Mouse (Mus musculus) neural tube, embryonic 11.5 days (tissue): Measurements from ENCODE around the gene Dnajc19. TPM values are rescaled to one million over a fixed set of nuclear protein-coding genes. Genes with fewer than 3 reads are reported as not detected.

ENCODE experiments used
- ATAC-seq: fragments of 200-750 bp; cut with Nextera tagmentation; 2 replicates; pipeline ENCODE4 v1.8.0; 2017; ENCODE audit warnings: moderate number of reproducible peaks, mild to moderate bottlenecking, moderate TSS enrichment, moderate library complexity; ENCODE audit not compliant: insufficient read depth, low FRiP score, low TSS enrichment
- DNase-seq: peaks from one replicate; pipeline ENCODE4 v3.0.0-alpha.2; 2015; ENCODE audit warnings: low spot score
- H3K27ac ChIP-seq: fragments of 300-500 bp; sonication (generic); 2 replicates; pipeline ENCODE4 v1.5.1; 2014; ENCODE audit warnings: low read depth, mild to moderate bottlenecking, low read length
- H3K27me3 ChIP-seq: fragments of 300-500 bp; sonication (generic); 2 replicates; pipeline ENCODE4 v1.6.1; 2014; ENCODE audit warnings: mild to moderate bottlenecking, low read length, mixed read lengths; ENCODE audit not compliant: control insufficient read depth, insufficient read depth
- H3K36me3 ChIP-seq: fragments of 300-500 bp; sonication (generic); 2 replicates; pipeline ENCODE4 v1.6.1; 2014; ENCODE audit warnings: mild to moderate bottlenecking, low read length, moderate library complexity, mixed read lengths; ENCODE audit not compliant: control insufficient read depth, insufficient read depth
- H3K4me1 ChIP-seq: fragments of 300-500 bp; sonication (generic); 2 replicates; pipeline ENCODE4 v1.6.1; 2014; ENCODE audit warnings: low read length, mixed read lengths; ENCODE audit not compliant: control insufficient read depth, insufficient read depth
- H3K4me2 ChIP-seq: fragments of 300-500 bp; sonication (generic); 2 replicates; pipeline ENCODE4 v1.6.1; 2014; ENCODE audit warnings: low read depth, mild to moderate bottlenecking, moderate library complexity
- H3K4me3 ChIP-seq: fragments of 300-500 bp; sonication (generic); 2 replicates; pipeline ENCODE4 v1.5.1; 2014; ENCODE audit warnings: low read depth, low read length
- H3K9ac ChIP-seq: fragments of 300-500 bp; sonication (generic); 2 replicates; pipeline ENCODE4 v1.6.1; 2014; ENCODE audit warnings: mild to moderate bottlenecking, low read length
- H3K9me3 ChIP-seq: fragments of 300-500 bp; sonication (generic); 2 replicates; pipeline ENCODE4 v1.6.1; 2016; ENCODE audit warnings: low read length; ENCODE audit not compliant: control insufficient read depth
- WGBS: fragments of 180-500 bp; shearing (Covaris S2); extraction: QIAGEN DNeasy Blood & Tissue Kit; methylation state at CpG from one replicate; pipeline ENCODE4 v1.1.7; 2014; 5-methylcytosine and 5-hydroxymethylcytosine counted together
- polyA plus RNA-seq: library from polyadenylated mRNA; unstranded; fragments of >200 nt; fragmentation: Nextera tagmentation; extraction: Ambion mirVana; gene quantifications from 2 replicates; pipeline ENCODE4 v1.2.1, GENCODE M21; 2014

Dnajc19 gene
- polyA plus RNA-seq, 1 experiment from 2014 or later, result 163 TPM

DNA sequence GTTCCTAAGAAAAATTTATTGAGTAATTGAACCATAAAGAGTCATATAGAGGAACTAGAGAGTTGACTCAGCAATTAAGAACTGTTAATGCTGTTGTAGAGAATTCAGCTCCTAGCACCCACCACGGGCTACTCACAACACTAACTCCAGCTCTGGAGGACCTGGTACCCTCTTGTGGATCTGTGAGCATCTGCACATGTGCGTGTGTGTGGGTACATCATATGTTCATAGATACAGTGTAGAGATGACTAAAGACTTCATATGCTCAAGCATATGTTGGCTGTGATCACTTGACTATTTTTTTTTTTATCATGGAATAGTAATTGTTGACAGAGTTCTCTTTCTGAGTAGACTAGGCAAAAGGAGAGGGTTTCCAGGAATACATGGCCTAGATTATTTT is 18.8 kb downstream of the Dnajc19 start:
- ATAC-seq, result no peak
- WGBS, result 94% methylated on average over 2 of the region's 2 CpGs
- peaks cover 2% of the 10 kb centered on the region for H3K36me3 ChIP-seq

DNA sequence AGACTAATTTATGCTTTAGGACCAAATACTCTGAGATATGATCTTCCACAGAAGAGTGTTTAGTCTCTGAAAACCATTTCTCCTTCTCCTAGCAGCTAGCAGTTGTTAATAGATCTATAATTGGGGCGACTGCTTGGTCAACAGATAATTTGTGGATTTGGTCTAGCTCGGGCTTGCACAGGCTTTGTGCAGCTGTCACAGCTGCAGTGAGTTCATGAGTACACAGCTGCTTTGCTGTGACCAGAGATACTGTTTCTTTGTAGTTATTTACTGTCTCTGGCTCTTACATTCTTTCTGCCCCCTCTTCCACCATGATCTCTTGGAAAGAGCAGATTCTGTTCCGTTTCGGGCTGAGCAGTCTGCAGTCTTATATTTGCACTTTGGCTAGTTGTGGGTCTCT is 39.1 kb downstream of the Dnajc19 start:
- Histone ChIP-seq H3K36me3 (0 out of 2 replicates have a peak, but pooled peaks cover 5% of the 10 kb centered on the region), H3K27ac (no peak overlapping the region), H3K27me3 (no peaks in the 10 kb centered on the region), H3K4me2 (no peak overlapping the region), H3K9ac (no peak overlapping the region), H3K9me3 (no peaks in the 10 kb centered on the region), H3K4me3 (no peak overlapping the region), H3K4me1 (no peaks in the 10 kb centered on the region)
- no peak for DNase-seq
- ATAC-seq, result no peak
- WGBS, result 95% methylated on average over 4 of the region's 4 CpGs

More for the DNA sequence above, 18.8 kb downstream of the Dnajc19 start:
- Histone ChIP-seq H3K27me3 (no peaks in the 10 kb centered on the region), H3K9ac (no peak overlapping the region), H3K4me1 (no peaks in the 10 kb centered on the region), H3K9me3 (no peaks in the 10 kb centered on the region), H3K4me3 (no peak overlapping the region), H3K27ac (no peak overlapping the region), H3K4me2 (no peak overlapping the region)
- no peak for DNase-seq

DNA sequence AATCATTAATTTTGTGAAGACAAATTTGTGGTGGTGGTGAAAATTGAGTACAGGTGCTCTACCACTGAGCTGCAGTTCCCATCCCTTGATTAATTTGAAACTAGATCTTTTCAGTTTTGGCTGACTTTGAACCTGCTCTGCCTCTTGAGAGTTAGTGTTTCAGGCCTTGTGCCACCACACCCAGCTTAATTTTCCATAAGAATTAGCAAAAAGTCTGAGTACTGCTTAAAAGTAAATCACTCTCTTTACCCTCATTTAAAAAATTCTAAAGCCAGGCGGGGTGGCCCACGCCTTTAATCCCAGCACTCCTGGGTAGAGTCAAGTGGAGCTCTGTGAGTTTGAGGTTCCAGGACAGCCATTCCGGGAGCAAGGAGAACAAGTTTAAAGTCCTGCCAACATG is 45.4 kb downstream of the Dnajc19 start:
- Histone ChIP-seq H3K27ac (no peak overlapping the region), H3K4me3 (no peak overlapping the region), H3K9ac (no peak overlapping the region), H3K4me1 (no peaks in the 10 kb centered on the region), H3K27me3 (no peaks in the 10 kb centered on the region), H3K36me3 (no peaks in the 10 kb centered on the region), H3K4me2 (no peak overlapping the region), H3K9me3 (no peaks in the 10 kb centered on the region)
- DNase-seq (no peak), ATAC-seq (no peak)
- 97% methylated on average over 3 of the region's 3 CpGs for WGBS

GRCm38 (mm10) chr3:34034803-34035202 is 46.3 kb downstream of the Dnajc19 start:
- no peaks in the 10 kb centered on the region for H3K27me3 ChIP-seq
- H3K27ac ChIP-seq, result no peak overlapping the region
- no peaks in the 10 kb centered on the region for H3K9me3 ChIP-seq
- H3K36me3 ChIP-seq, result no peaks in the 10 kb centered on the region
- WGBS, result 89% methylated on average over 1 of the region's 1 CpGs
- H3K9ac ChIP-seq, result no peak overlapping the region
- ATAC-seq (no peak), DNase-seq (no peak)
- no peak overlapping the region for H3K4me2 ChIP-seq
- H3K4me1 ChIP-seq, result no peaks in the 10 kb centered on the region
- H3K4me3 ChIP-seq, result no peak overlapping the region

DNA sequence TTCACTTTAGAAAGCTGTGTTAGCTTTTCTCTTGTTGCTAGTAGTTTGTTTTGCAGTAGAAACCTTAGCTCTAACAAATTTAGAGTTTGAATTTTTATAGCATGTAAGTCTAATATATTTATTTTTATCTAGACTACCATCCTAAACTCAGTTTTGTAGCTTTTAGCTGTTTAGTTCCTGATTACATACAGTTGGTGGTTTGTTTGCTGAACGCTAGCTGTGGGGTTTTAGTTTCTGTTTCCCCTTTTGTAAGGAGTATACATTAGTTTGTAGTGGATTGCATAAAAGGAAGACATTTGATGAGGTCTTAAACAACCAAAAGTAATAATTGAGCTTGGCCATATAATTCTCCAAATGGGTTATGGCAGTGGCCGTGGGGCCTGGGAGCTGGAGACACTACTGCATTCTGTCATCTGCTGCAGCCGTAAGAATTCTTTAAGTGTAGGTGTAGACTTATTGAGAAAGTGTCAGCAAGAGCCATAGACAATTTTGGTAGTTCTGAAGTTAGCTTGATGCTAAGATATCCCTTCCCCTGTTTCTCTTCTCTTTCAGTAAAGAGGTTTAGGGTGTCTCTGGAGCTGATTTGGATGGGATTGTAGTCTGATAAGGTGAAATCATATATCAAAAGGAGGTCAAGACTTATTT is 47.3 kb downstream of the Dnajc19 start:
- Histone ChIP-seq H3K36me3 (no peaks in the 10 kb centered on the region), H3K4me3 (no peak overlapping the region), H3K4me2 (no peak overlapping the region), H3K27ac (no peak overlapping the region), H3K4me1 (no peaks in the 10 kb centered on the region), H3K9ac (no peak overlapping the region), H3K27me3 (no peaks in the 10 kb centered on the region), H3K9me3 (no peaks in the 10 kb centered on the region)
- 87% methylated on average over 3 of the region's 3 CpGs for WGBS
- DNase-seq, result no peak
- no peak for ATAC-seq

DNA sequence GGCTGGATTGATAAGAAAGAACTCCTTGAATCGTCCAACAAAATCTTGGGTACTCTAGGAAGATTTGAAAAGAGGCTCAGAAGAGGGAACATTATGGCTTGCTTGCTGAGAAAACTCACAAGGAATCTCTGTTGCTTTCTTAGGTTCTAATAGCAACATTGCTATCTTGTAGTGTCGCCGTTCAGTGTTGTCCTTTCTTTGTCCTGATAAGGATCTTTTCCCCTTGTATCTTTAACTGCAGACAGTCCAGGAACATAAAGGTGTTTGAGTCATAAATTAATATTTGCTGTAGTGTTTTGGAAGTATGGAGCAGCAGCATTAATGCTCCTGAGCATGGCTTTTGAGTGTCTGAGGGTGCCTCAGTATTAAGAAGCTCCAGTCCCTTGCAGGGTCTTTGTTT is 50.5 kb downstream of the Dnajc19 start:
- ATAC-seq (no peak), DNase-seq (no peak)
- Histone ChIP-seq H3K9me3 (no peaks in the 10 kb centered on the region), H3K27me3 (no peaks in the 10 kb centered on the region), H3K4me1 (no peaks in the 10 kb centered on the region), H3K27ac (no peak overlapping the region), H3K36me3 (no peaks in the 10 kb centered on the region), H3K4me2 (no peak overlapping the region), H3K9ac (no peak overlapping the region), H3K4me3 (no peak overlapping the region)
- whole genome bisulfite sequencing, result 92% methylated on average over 3 of the region's 3 CpGs

GRCm38 (mm10) chr3:34028935-34029334 is 52.2 kb downstream of the Dnajc19 start:
- ATAC-seq (no peak), DNase-seq (no peak)
- Histone ChIP-seq H3K4me1 (no peaks in the 10 kb centered on the region), H3K27ac (no peak overlapping the region), H3K9ac (no peak overlapping the region), H3K4me2 (no peak overlapping the region), H3K4me3 (no peak overlapping the region), H3K9me3 (no peaks in the 10 kb centered on the region), H3K27me3 (no peaks in the 10 kb centered on the region), H3K36me3 (no peaks in the 10 kb centered on the region)

DNA sequence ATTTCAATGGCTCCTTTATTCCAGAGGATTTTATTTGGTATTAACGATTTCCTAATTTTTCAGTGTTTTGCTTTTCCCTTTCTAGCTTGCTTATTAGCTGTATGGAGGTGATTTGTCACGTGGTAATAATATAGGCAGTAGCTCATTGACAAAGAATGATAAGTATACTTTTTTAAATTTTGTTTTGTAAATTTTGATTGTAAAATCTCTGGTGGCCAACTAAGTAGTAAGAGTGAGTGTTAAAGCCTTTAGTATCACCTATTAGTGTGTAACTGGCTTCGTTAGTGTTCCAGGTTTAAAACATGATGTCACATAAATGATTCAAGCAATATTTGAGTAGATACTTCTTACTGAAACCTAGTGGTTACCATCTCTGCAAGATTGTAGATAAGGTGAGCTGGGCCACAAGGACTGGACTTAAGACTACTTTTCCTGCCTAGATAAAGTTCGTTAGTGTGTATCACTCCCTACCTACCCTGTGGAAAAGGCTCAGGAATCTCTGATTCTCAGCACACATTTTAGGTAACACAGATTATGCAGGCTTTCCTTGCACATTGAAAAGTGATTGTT is 59.8 kb downstream of the Dnajc19 start:
- Histone ChIP-seq H3K27ac (no peak overlapping the region), H3K4me1 (no peaks in the 10 kb centered on the region; the same call in 1 of the 2 replicates), H3K36me3 (no peaks in the 10 kb centered on the region), H3K4me2 (peak overlapping the region; percentile 55), H3K4me3 (peak overlapping the region; percentile 97), H3K9ac (no peak overlapping the region; the same call in 1 of the 2 replicates), H3K9me3 (no peaks in the 10 kb centered on the region), H3K27me3 (no peaks in the 10 kb centered on the region)
- WGBS, result 80% methylated on average over 4 of the region's 4 CpGs
- DNase-seq (no peak), ATAC-seq (no peak)
